Mouse (Mus musculus): ENCODE results near the gene Ankrd35.

- TF ChIP-seq CTCF (IDR thresholded peaks at IDR 0.05; ENCODE audit: control insufficient read depth, insufficient read depth, low read length) = no peak
- no peak for TF ChIP-seq POLR2A (IDR thresholded peaks at IDR 0.05; ENCODE audit: borderline replicate concordance, control insufficient read depth, low read depth, low read length)
Observed at GRCm38 (mm10) chr3:96683496-96683895, 13.6 kb downstream of the Ankrd35 start.

Measured in bone marrow, adult 2 months (tissue).